Mouse (Mus musculus) layer of hippocampus, adult 9-10 months (tissue): ENCODE data around the gene Camk1d.
"Not testable (repeated sequence)": the region's sequence is repeated elsewhere in the genome, so short reads cannot be mapped to it uniquely, and the experiment has no call there.

ENCODE experiments used
- DNase-seq: peaks from one replicate; pipeline ENCODE4 v3.0.0; 2022; ENCODE audit warnings: low spot score

Camk1d gene

GRCm38 (mm10) chr2:5566611-5567010 lies 147.7 kb downstream of the Camk1d start:
- DNase-seq: no peak

- no peak for DNase-seq
Measured at GRCm38 (mm10) chr2:5563685-5564084, 150.6 kb downstream of the Camk1d start.

- no peak for DNase-seq
Measured at GRCm38 (mm10) chr2:5561446-5561845, 152.9 kb downstream of the Camk1d start.

- DNase-seq: no peak
Measured at GRCm38 (mm10) chr2:5553264-5553663, 161.1 kb downstream of the Camk1d start.

- DNase-seq: no peak
Measured at GRCm38 (mm10) chr2:5551758-5552255, 162.5 kb downstream of the Camk1d start.

GRCm38 (mm10) chr2:5549334-5549733 lies 165.0 kb downstream of the Camk1d start:
- DNase-seq: no peak

- no peak for DNase-seq
Measured at GRCm38 (mm10) chr2:5548872-5549271, 165.4 kb downstream of the Camk1d start.

GRCm38 (mm10) chr2:5540870-5541269 lies 173.4 kb downstream of the Camk1d start:
- DNase-seq: no peak

- not testable (repeated sequence) for DNase-seq
Measured at GRCm38 (mm10) chr2:5539894-5540293, 174.4 kb downstream of the Camk1d start.

- peak; percentile 44 for DNase-seq
Measured at GRCm38 (mm10) chr2:5533868-5534267, 180.4 kb downstream of the Camk1d start.

- no peak for DNase-seq
Measured at GRCm38 (mm10) chr2:5529992-5530391, 184.3 kb downstream of the Camk1d start.

GRCm38 (mm10) chr2:5519221-5519669 lies 195.1 kb downstream of the Camk1d start:
- no peak for DNase-seq

GRCm38 (mm10) chr2:5515106-5515505 lies 199.2 kb downstream of the Camk1d start:
- no peak for DNase-seq

GRCm38 (mm10) chr2:5514095-5514494 lies 200.2 kb downstream of the Camk1d start:
- no peak for DNase-seq

GRCm38 (mm10) chr2:5513621-5514020 lies 200.7 kb downstream of the Camk1d start:
- DNase-seq: no peak

- no peak for DNase-seq
Measured at GRCm38 (mm10) chr2:5510042-5510441, 204.3 kb downstream of the Camk1d start.

GRCm38 (mm10) chr2:5499620-5500019 lies 214.7 kb downstream of the Camk1d start:
- DNase-seq: no peak

- DNase-seq: no peak
Measured at GRCm38 (mm10) chr2:5489916-5490315, 224.4 kb downstream of the Camk1d start.

- no peak for DNase-seq
Measured at GRCm38 (mm10) chr2:5487344-5487743, 227.0 kb downstream of the Camk1d start.

GRCm38 (mm10) chr2:5486663-5487062 lies 227.7 kb downstream of the Camk1d start:
- no peak for DNase-seq

GRCm38 (mm10) chr2:5485786-5486185 lies 228.5 kb downstream of the Camk1d start:
- DNase-seq: no peak

GRCm38 (mm10) chr2:5479886-5480285 lies 234.4 kb downstream of the Camk1d start:
- no peak for DNase-seq

- DNase-seq: no peak
Measured at GRCm38 (mm10) chr2:5478709-5479108, 235.6 kb downstream of the Camk1d start.

- no peak for DNase-seq
Measured at GRCm38 (mm10) chr2:5478256-5478655, 236.1 kb downstream of the Camk1d start.

- DNase-seq: no peak
Measured at GRCm38 (mm10) chr2:5477525-5477924, 236.8 kb downstream of the Camk1d start.
